Mouse (Mus musculus) forebrain, embryonic 11.5 days (tissue): ENCODE measurements around the gene Mcrip2. TPM values are rescaled to one million over a fixed set of nuclear protein-coding genes. Genes with fewer than 3 reads are reported as not detected.
A peak's percentile ranks its signal among the peaks of the same experiment; 100 is the strongest.

Source experiments
- ATAC-seq: fragments of 200-750 bp; cut with Nextera tagmentation; replicated peaks from 2 replicates; pipeline ENCODE4 v1.8.0; 2017; ENCODE audit warnings: moderate TSS enrichment; ENCODE audit not compliant: low FRiP score
- DNase-seq: peaks from one replicate; pipeline ENCODE4 v3.0.0-alpha.2; 2017; ENCODE audit warnings: low spot score
- H3K27ac ChIP-seq: fragments of 300-500 bp; sonication (generic); 2 replicates; pipeline ENCODE4 v1.5.1; 2014; ENCODE audit warnings: low read depth, low read length
- H3K27me3 ChIP-seq: fragments of 300-500 bp; sonication (generic); 2 replicates; pipeline ENCODE4 v1.6.1; 2014; ENCODE audit warnings: mild to moderate bottlenecking, low read length, mixed read lengths; ENCODE audit not compliant: control insufficient read depth, insufficient read depth
- H3K36me3 ChIP-seq: fragments of 300-500 bp; sonication (generic); 2 replicates; pipeline ENCODE4 v1.6.1; 2014; ENCODE audit warnings: mild to moderate bottlenecking, low read length, moderate library complexity, mixed read lengths; ENCODE audit not compliant: control insufficient read depth, insufficient read depth
- H3K4me1 ChIP-seq: fragments of 300-500 bp; sonication (generic); replicated peaks from 2 replicates; pipeline ENCODE4 v1.6.1; 2014; ENCODE audit warnings: low read length, mixed read lengths; ENCODE audit not compliant: control insufficient read depth, insufficient read depth
- H3K4me2 ChIP-seq: fragments of 300-500 bp; sonication (generic); 2 replicates; pipeline ENCODE4 v1.6.1; 2014; ENCODE audit warnings: low read depth, mild to moderate bottlenecking, low read length, moderate library complexity, mixed read lengths; ENCODE audit not compliant: severe bottlenecking
- H3K4me3 ChIP-seq: fragments of 300-500 bp; sonication (generic); 2 replicates; pipeline ENCODE4 v1.5.1; 2014; ENCODE audit warnings: low read depth, low read length
- H3K9ac ChIP-seq: fragments of 300-500 bp; sonication (generic); 2 replicates; pipeline ENCODE4 v1.6.1; 2014; ENCODE audit warnings: low read length
- H3K9me3 ChIP-seq: fragments of 300-500 bp; sonication (generic); 2 replicates; pipeline ENCODE4 v1.6.1; 2016; ENCODE audit warnings: low read length, mixed read lengths; ENCODE audit not compliant: control insufficient read depth
- WGBS: fragments of 180-500 bp; shearing (Covaris S2); extraction: QIAGEN DNeasy Blood & Tissue Kit; methylation state at CpG from one replicate; pipeline ENCODE4 v1.1.7; 2014; 5-methylcytosine and 5-hydroxymethylcytosine counted together
- polyA plus RNA-seq: library from polyadenylated mRNA; unstranded; fragments of >200 nt; fragmentation: Nextera tagmentation; extraction: Ambion mirVana; gene quantifications from 2 replicates; pipeline ENCODE4 v1.2.1, GENCODE M21; 2014

Gene Mcrip2
- polyA plus RNA-seq, 1 experiment from 2014 or later = 8.9 TPM

- ATAC-seq = no peak
- Histone ChIP-seq H3K4me1 (no peaks in the 10 kb centered on the region), H3K27ac (no peak overlapping the region), H3K27me3 (no peaks in the 10 kb centered on the region), H3K4me2 (no peak overlapping the region), H3K36me3 (no peaks in the 10 kb centered on the region), H3K9ac (no peak overlapping the region), H3K9me3 (no peaks in the 10 kb centered on the region), H3K4me3 (no peak overlapping the region)
- DNase-seq = no peak
- WGBS = 88% methylated on average over 3 of the region's 3 CpGs
Measured at GRCm38 (mm10) chr17:25903061-25903460, 34.5 kb upstream of the Mcrip2 start.

GRCm38 (mm10) chr17:25900193-25900592 is 31.6 kb upstream of the Mcrip2 start:
- ATAC-seq = no peak
- no peak overlapping the region for H3K9ac ChIP-seq
- 97% methylated on average over 1 of the region's 1 CpGs for WGBS

GRCm38 (mm10) chr17:25895891-25896290 is 27.3 kb upstream of the Mcrip2 start:
- H3K9ac ChIP-seq = no peak overlapping the region
- ATAC-seq = no peak

More at GRCm38 (mm10) chr17:25900193-25900592, 31.6 kb upstream of the Mcrip2 start:
- Histone ChIP-seq H3K4me3 (no peak overlapping the region), H3K36me3 (no peaks in the 10 kb centered on the region), H3K4me1 (no peaks in the 10 kb centered on the region), H3K27me3 (no peaks in the 10 kb centered on the region), H3K27ac (no peak overlapping the region), H3K9me3 (no peaks in the 10 kb centered on the region), H3K4me2 (no peak overlapping the region)
- DNase-seq = no peak

GRCm38 (mm10) chr17:25895415-25895814 is 26.9 kb upstream of the Mcrip2 start:
- no peak overlapping the region for H3K27ac ChIP-seq
- H3K4me1 ChIP-seq = no peaks in the 10 kb centered on the region; the same call in 1 of the 2 replicates
- 59% methylated on average over 2 of the region's 2 CpGs for WGBS
- no peak for DNase-seq
- H3K9ac ChIP-seq = no peak overlapping the region
- H3K9me3 ChIP-seq = no peaks in the 10 kb centered on the region
- H3K4me3 ChIP-seq = no peak overlapping the region
- H3K27me3 ChIP-seq = no peaks in the 10 kb centered on the region
- H3K36me3 ChIP-seq = no peaks in the 10 kb centered on the region
- no peak for ATAC-seq
- H3K4me2 ChIP-seq = no peak overlapping the region

More at GRCm38 (mm10) chr17:25895891-25896290, 27.3 kb upstream of the Mcrip2 start:
- H3K4me1 ChIP-seq = no peaks in the 10 kb centered on the region; the same call in 1 of the 2 replicates
- no peaks in the 10 kb centered on the region for H3K27me3 ChIP-seq
- no peak for DNase-seq
- no peak overlapping the region for H3K4me2 ChIP-seq
- no peaks in the 10 kb centered on the region for H3K36me3 ChIP-seq
- no peak overlapping the region for H3K27ac ChIP-seq
- WGBS = 67% methylated on average over 12 of the region's 12 CpGs
- no peaks in the 10 kb centered on the region for H3K9me3 ChIP-seq
- H3K4me3 ChIP-seq = no peak overlapping the region

DNA sequence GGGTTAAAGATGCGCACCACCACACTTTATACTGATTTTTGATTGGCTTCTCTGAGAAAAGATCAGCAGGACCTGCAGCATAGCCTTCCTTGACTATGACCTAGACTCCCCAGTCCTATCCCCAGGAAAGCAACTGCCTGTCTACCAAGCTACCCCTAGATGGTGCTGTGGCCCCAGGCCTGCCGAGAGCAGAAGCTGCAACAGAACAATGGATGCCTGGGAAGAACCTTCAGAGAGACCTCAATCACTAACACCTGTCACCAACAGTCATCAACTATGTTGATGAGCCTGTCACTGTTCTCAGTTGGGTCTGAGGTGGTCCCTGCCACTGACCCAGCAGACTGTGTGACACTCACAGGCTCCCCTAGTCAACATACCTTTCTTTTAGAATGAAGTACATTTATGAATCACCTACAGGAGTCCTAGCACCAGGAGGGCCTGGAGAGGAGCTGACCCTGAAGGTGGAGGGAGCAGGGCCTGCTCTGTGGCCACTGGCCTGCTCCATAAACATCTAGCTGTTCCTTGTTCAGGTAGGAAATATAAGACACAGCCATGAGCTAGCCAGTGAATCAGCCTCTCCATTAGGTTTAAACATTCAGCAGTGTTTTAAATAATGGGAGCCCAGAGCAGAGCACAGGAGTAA is 25.5 kb upstream of the Mcrip2 start:
- 40% methylated on average over 2 of the region's 2 CpGs for WGBS
- no peak overlapping the region; the same call in 1 of the 2 replicates for H3K9ac ChIP-seq
- H3K4me3 ChIP-seq = no peak overlapping the region
- peak; percentile 79 for DNase-seq
- no peaks in the 10 kb centered on the region; the same call in 1 of the 2 replicates for H3K4me1 ChIP-seq
- peak; percentile 66; the same call in 1 of the 2 replicates for ATAC-seq
- H3K9me3 ChIP-seq = no peaks in the 10 kb centered on the region
- no peaks in the 10 kb centered on the region for H3K36me3 ChIP-seq
- H3K4me2 ChIP-seq = no peak overlapping the region
- H3K27me3 ChIP-seq = no peaks in the 10 kb centered on the region
- H3K27ac ChIP-seq = no peak overlapping the region

- no peak for DNase-seq
- no peak overlapping the region for H3K4me3 ChIP-seq
- H3K4me1 ChIP-seq = no peaks in the 10 kb centered on the region
- no peak overlapping the region for H3K9ac ChIP-seq
- no peaks in the 10 kb centered on the region; the same call in 1 of the 2 replicates for H3K36me3 ChIP-seq
- H3K27ac ChIP-seq = no peak overlapping the region
- no peaks in the 10 kb centered on the region for H3K9me3 ChIP-seq
- 80% methylated on average over 3 of the region's 3 CpGs for WGBS
- no peak for ATAC-seq
- no peaks in the 10 kb centered on the region for H3K27me3 ChIP-seq
- H3K4me2 ChIP-seq = no peak overlapping the region
Measured at GRCm38 (mm10) chr17:25888837-25889236, 20.3 kb upstream of the Mcrip2 start.

GRCm38 (mm10) chr17:25887467-25887866 is 18.9 kb upstream of the Mcrip2 start:
- no peak for ATAC-seq
- Histone ChIP-seq H3K4me2 (no peak overlapping the region), H3K36me3 (no peaks in the 10 kb centered on the region; the same call in 1 of the 2 replicates), H3K27ac (no peak overlapping the region), H3K9ac (no peak overlapping the region), H3K9me3 (no peaks in the 10 kb centered on the region), H3K4me3 (no peak overlapping the region), H3K27me3 (no peaks in the 10 kb centered on the region), H3K4me1 (no peaks in the 10 kb centered on the region)
- 87% methylated on average over 10 of the region's 10 CpGs for WGBS
- DNase-seq = no peak

DNA sequence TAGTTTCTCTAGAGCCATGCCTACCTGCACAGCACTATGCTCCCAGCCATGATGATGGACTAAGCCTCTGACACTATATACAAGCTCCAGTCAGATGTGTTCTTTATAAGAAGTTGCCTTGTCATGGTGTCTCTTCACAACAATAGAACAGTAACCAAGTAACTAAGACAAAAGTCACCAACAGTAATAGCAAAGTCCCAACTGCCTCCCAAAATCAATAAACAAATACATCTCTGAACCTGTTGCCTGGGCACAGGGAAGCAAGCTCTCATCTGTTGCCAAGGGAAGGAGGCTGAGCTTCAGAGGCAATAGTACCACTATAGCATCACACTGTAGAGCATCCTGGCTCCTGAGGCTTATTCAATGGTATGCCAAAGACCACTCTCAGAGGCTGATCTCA is 18.2 kb upstream of the Mcrip2 start:
- H3K36me3 ChIP-seq = no peaks in the 10 kb centered on the region; the same call in 1 of the 2 replicates
- H3K4me2 ChIP-seq = no peak overlapping the region
- no peak overlapping the region for H3K27ac ChIP-seq
- H3K27me3 ChIP-seq = no peaks in the 10 kb centered on the region
- no peak overlapping the region for H3K4me3 ChIP-seq
- DNase-seq = no peak
- H3K4me1 ChIP-seq = peaks cover 1% of the 10 kb centered on the region; the same call in 1 of the 2 replicates
- no peak overlapping the region for H3K9ac ChIP-seq
- ATAC-seq = no peak
- no peaks in the 10 kb centered on the region for H3K9me3 ChIP-seq

GRCm38 (mm10) chr17:25885636-25886035 is 17.1 kb upstream of the Mcrip2 start:
- H3K4me1 ChIP-seq = peaks cover 11% of the 10 kb centered on the region
- H3K27me3 ChIP-seq = no peaks in the 10 kb centered on the region
- no peak overlapping the region for H3K9ac ChIP-seq
- H3K4me2 ChIP-seq = no peak overlapping the region
- WGBS = 60% methylated on average over 4 of the region's 4 CpGs
- DNase-seq (no peak), ATAC-seq (no peak)
- H3K9me3 ChIP-seq = no peaks in the 10 kb centered on the region
- H3K27ac ChIP-seq = no peak overlapping the region
- H3K36me3 ChIP-seq = no peaks in the 10 kb centered on the region; the same call in 1 of the 2 replicates
- no peak overlapping the region for H3K4me3 ChIP-seq
